Mouse (Mus musculus): ENCODE results near the gene Prkag2.
A peak's percentile ranks its signal among the peaks of the same experiment; 100 is the strongest.

DNA sequence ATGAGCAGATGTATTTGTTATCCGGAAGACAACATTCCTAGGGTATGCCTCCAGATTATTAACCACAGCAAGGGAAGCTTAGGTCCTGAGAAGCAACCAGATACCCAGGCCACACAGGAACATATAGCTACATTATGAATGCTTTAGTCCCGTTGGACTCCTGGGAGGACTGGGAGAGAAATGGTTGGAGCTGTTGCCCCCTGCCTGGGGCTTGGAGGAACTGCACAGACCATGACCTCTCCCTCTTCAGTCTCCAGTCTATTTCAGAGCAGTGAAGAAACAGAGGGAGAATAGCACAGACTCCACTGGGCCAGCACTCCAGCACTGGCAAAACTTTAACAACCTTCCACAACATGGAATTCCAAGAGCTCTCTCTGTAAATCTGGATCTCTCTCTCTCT, 17.9 kb downstream of the Prkag2 start:
- TF ChIP-seq CEBPB (IDR thresholded peaks at IDR 0.05; ENCODE audit: low read depth) = no peak
- TF ChIP-seq CTCF (IDR thresholded peaks at IDR 0.05; ENCODE audit: control insufficient read depth, insufficient read depth, insufficient read length) = peak; percentile 20
- no peak for TF ChIP-seq MYOD1 (IDR thresholded peaks at IDR 0.05; ENCODE audit: control insufficient read depth, insufficient read length, low read depth)
- TF ChIP-seq MAX (IDR thresholded peaks at IDR 0.05) = no peak
